Mouse (Mus musculus) thymus, adult 2 months (tissue): ENCODE results near the gene Gstz1. TPM values are rescaled to one million over a fixed set of nuclear protein-coding genes. Genes with fewer than 3 reads are reported as not detected.
"Not testable (repeated sequence)": the region's sequence is repeated elsewhere in the genome, so short reads cannot be mapped to it uniquely, and the experiment has no call there.

Experiments
- DNase-seq: peaks from one replicate; pipeline ENCODE4 v3.0.0; 2021
- H3K27ac ChIP-seq: fragments of 200-500 bp; 2 replicates; pipeline ENCODE4 v1.5.1; 2012; ENCODE audit warnings: low read length, control low read depth; ENCODE audit not compliant: control insufficient read depth, insufficient read depth
- H3K27me3 ChIP-seq: fragments of 200-500 bp; 2 replicates; pipeline ENCODE4 v1.6.1; 2012; ENCODE audit warnings: mild to moderate bottlenecking, low read length, moderate library complexity, mixed read lengths; ENCODE audit not compliant: control insufficient read depth, insufficient read depth
- H3K36me3 ChIP-seq: fragments of 200-500 bp; 2 replicates; pipeline ENCODE4 v1.6.1; 2012; ENCODE audit warnings: mild to moderate bottlenecking, low read length, moderate library complexity; ENCODE audit not compliant: control insufficient read depth, insufficient read depth
- H3K4me1 ChIP-seq: fragments of 200-500 bp; replicated peaks from 2 replicates; pipeline ENCODE4 v1.6.1; 2012; ENCODE audit warnings: low read length; ENCODE audit not compliant: control insufficient read depth, insufficient read depth
- H3K4me3 ChIP-seq: fragments of 200-500 bp; 2 replicates; pipeline ENCODE4 v1.5.1; 2012; ENCODE audit warnings: mild to moderate bottlenecking, low read length, control low read depth, moderate library complexity; ENCODE audit not compliant: control insufficient read depth, insufficient read depth
- CTCF ChIP-seq: fragments of 200-500 bp; IDR thresholded peaks from 2 replicates; pipeline ENCODE4 v1.5.1; 2012; ENCODE audit warnings: mild to moderate bottlenecking, control low read depth, low read length, moderate library complexity, borderline replicate concordance; ENCODE audit not compliant: control insufficient read depth, poor library complexity, insufficient read depth; ENCODE audit errors: extremely low read depth
- POLR2A ChIP-seq: fragments of 200-500 bp; IDR thresholded peaks from 2 replicates; pipeline ENCODE4 v1.6.1; 2012; ENCODE audit warnings: mild to moderate bottlenecking, low read length, control low read depth, moderate library complexity; ENCODE audit not compliant: control insufficient read depth, poor library complexity, insufficient read depth; ENCODE audit errors: extremely low read depth
- WGBS: fragments of 180-500 bp; shearing (Covaris S2); methylation state at CpG from one replicate; pipeline ENCODE4 v1.1.7; 2018; 5-methylcytosine and 5-hydroxymethylcytosine counted together
- polyA plus RNA-seq: library from polyadenylated mRNA; depleted of rRNA; stranded (reverse); fragments of >200 nt; gene quantifications from 2 replicates; pipeline ENCODE4 v1.2.3, GENCODE M21; 2012; rRNA removed

The Gstz1 gene
- polyA plus RNA-seq, 1 experiment, result 46.9 TPM

DNA sequence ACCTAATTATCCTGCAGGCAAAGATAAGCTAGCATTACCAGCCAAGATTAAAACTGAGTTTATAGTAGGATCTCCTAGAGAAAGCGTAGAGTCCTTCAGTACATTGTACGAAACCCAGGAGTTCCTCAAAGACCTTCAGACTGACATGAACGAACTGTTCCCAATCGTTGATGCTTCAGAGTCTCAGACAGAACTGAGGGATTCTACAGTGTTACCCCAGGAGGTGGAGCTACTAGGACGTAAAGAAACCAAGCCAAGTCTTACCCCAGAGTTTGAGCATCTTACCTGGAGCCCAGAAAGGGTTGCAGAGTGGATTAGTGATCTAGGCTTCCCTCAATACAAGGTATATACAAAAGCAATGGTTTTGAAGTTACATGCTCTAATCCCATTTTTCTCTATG lies 54.7 kb downstream of the Gstz1 start:
- Histone ChIP-seq H3K27ac (no peak overlapping the region), H3K4me3 (no peak overlapping the region), H3K4me1 (peaks cover 7% of the 10 kb centered on the region), H3K36me3 (no peaks in the 10 kb centered on the region), H3K27me3 (no peaks in the 10 kb centered on the region)
- TF ChIP-seq POLR2A (no peak), CTCF (no peak)
- WGBS, result 66% methylated on average over 5 of the region's 5 CpGs
- DNase-seq, result no peak

DNA sequence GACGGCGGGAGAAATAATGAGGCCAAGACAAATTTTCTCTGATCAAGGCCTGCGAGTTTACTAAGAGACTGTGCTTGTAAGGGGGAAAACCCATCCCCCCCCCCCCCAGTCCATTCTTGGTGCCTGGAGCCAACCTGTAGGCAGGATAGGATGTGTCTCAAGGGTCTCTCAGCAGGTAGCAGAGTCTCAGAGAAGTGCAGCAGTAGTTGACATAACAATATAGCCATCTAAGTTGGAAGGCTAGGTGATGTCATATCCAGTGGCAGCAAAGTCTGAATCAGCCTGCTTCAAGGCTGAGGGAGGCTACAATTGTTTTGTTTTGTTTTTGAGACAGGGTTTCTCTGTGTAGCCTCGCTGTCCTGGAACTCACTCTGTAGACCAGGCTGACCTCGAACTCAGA lies 58.8 kb downstream of the Gstz1 start:
- H3K27ac ChIP-seq, H3K36me3 ChIP-seq, H3K4me1 ChIP-seq, H3K4me3 ChIP-seq, H3K27me3 ChIP-seq, DNase-seq: not testable (repeated sequence)
- 96% methylated on average over 5 of the region's 5 CpGs for WGBS

DNA sequence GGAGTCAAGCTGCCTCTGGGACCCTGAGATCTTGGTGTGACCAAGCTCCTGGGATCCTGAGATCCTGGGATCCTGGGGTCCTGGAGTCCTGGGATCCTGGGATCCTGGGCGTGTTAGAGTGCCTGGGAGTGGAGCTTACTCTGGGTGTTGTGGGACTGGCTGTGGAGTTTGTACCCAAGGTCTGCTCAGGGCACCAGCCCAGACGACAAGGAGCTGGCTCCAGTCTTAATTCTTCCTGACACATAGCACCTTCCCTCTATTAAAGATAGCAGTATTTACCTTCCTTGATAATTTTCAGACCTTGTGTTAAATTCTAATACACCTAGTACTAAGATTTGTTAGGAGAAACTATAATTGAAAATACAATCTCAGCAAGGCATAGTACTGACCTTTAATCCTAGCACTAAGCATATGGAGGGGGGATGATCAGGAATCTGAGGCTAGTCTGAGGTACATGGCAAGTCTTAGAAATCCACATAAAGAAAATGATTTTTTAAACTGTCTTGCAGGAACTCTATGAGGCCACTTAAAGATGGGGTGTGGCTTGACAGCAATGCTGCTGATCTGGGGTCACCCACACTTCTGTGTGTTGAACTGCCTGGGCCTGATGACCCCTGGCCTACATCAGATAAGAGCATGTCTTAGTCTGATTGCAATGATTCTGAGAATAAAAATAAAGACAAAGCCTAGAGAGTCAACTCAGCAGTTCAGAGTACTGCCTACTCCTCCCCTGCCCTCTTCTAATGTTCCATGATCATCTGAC lies 66.1 kb downstream of the Gstz1 start:
- Histone ChIP-seq H3K36me3 (no peaks in the 10 kb centered on the region), H3K4me1 (no peaks in the 10 kb centered on the region), H3K4me3 (no peak overlapping the region), H3K27me3 (no peaks in the 10 kb centered on the region), H3K27ac (no peak overlapping the region)
- no peak for TF ChIP-seq POLR2A
- no peak for TF ChIP-seq CTCF
- WGBS, result 91% methylated on average over 2 of the region's 2 CpGs
- DNase-seq, result no peak

Other genes with a start within 250 kb of the Gstz1 start
- 43.8 and 56.5 TPM in 2 replicates for gene Cipc, start 200.1 kb upstream of the Gstz1 start, polyA plus RNA-seq
- 0.86 and 1.6 TPM in 2 replicates for gene Zdhhc22, start 156.7 kb upstream of the Gstz1 start, polyA plus RNA-seq
- gene Tmem63c, start 125.8 kb upstream of the Gstz1 start, polyA plus RNA-seq, result 0.43 and 0.58 TPM in 2 replicates
- gene Ngb, start 44.6 kb upstream of the Gstz1 start, polyA plus RNA-seq, result 0.17 and 0.55 TPM in 2 replicates
- gene Pomt2, start 803 bp downstream of the Gstz1 start, polyA plus RNA-seq, result 11.3 and 12.2 TPM in 2 replicates
- 0.23 and 0.49 TPM in 2 replicates for gene Samd15, start 52.6 kb downstream of the Gstz1 start, polyA plus RNA-seq
- gene Tmed8, start 53.3 kb downstream of the Gstz1 start, polyA plus RNA-seq, result 9.6 and 9.7 TPM in 2 replicates
- gene Noxred1, start 91.6 kb downstream of the Gstz1 start, polyA plus RNA-seq, result 0.54 and 0.86 TPM in 2 replicates
- gene Vipas39, start 119.1 kb downstream of the Gstz1 start, polyA plus RNA-seq, result 34.5 and 37.6 TPM in 2 replicates
- gene Ahsa1, start 119.3 kb downstream of the Gstz1 start, polyA plus RNA-seq, result 63.8 and 64.5 TPM in 2 replicates
- gene Ism2, start 152.5 kb downstream of the Gstz1 start, polyA plus RNA-seq, result 0.05 TPM in 1 of 2 replicates, not detected in the other
- 9.2 and 10.2 TPM in 2 replicates for gene Sptlc2, start 241.2 kb downstream of the Gstz1 start, polyA plus RNA-seq